Mouse (Mus musculus) C2C12 (cell line): Measurements from ENCODE around the gene Kdm6b. TPM values are rescaled to one million over a fixed set of nuclear protein-coding genes. Genes with fewer than 3 reads are reported as not detected.
A peak's percentile ranks its signal among the peaks of the same experiment; 100 is the strongest.

ENCODE experiments used
- H3K27me3 ChIP-seq: one replicate; pipeline ENCODE4 v1.6.1; 2011; ENCODE audit not compliant: control insufficient read depth, insufficient read depth, insufficient read length
- H3K36me3 ChIP-seq: one replicate; pipeline ENCODE4 v1.6.1; 2011; ENCODE audit not compliant: control insufficient read depth, insufficient read depth
- H3K4me3 ChIP-seq: one replicate; pipeline ENCODE4 v1.5.1; 2011; ENCODE audit warnings: mild to moderate bottlenecking, control low read depth; ENCODE audit not compliant: poor library complexity, insufficient read depth, severe bottlenecking
- H3K79me2 ChIP-seq: one replicate; pipeline ENCODE4 v1.6.1; 2011; ENCODE audit not compliant: control insufficient read depth, insufficient read depth
- H3K79me3 ChIP-seq: one replicate; pipeline ENCODE4 v1.6.1; 2011; ENCODE audit warnings: low read depth, control low read depth
- H3ac ChIP-seq: one replicate; pipeline ENCODE3; 2011; ENCODE audit warnings: low read depth; ENCODE audit not compliant: control insufficient read depth, insufficient read length
- CEBPB ChIP-seq: IDR thresholded peaks from one replicate; pipeline ENCODE4 v1.6.1; 2011; ENCODE audit warnings: low read depth, mild to moderate bottlenecking, control low read depth, moderate library complexity
- CTCF ChIP-seq: IDR thresholded peaks from one replicate; pipeline ENCODE4 v1.5.1; 2011; ENCODE audit not compliant: control insufficient read depth, insufficient read depth, insufficient read length
- FOSL1 ChIP-seq: IDR thresholded peaks from one replicate; pipeline ENCODE4 v1.8.0; 2011; ENCODE audit warnings: mild to moderate bottlenecking, low read length; ENCODE audit not compliant: poor library complexity, insufficient read depth, severe bottlenecking
- MAX ChIP-seq: IDR thresholded peaks from one replicate; pipeline ENCODE4 v1.6.1; 2011; ENCODE audit warnings: mild to moderate bottlenecking, control low read depth
- MYOD1 ChIP-seq: IDR thresholded peaks from one replicate; pipeline ENCODE4 v1.6.1; 2011; ENCODE audit warnings: low read depth; ENCODE audit not compliant: control insufficient read depth, insufficient read length
- MYOG ChIP-seq: IDR thresholded peaks from one replicate; pipeline ENCODE4 v1.6.1; 2011; ENCODE audit not compliant: control insufficient read depth, insufficient read length; ENCODE audit errors: extremely low read depth
- USF1 ChIP-seq: IDR thresholded peaks from one replicate; pipeline ENCODE4 v1.6.1; 2011; ENCODE audit warnings: low read depth, mild to moderate bottlenecking, control low read depth, moderate library complexity
- polyA plus RNA-seq: library from polyadenylated mRNA; unstranded; fragments of >200 nt; fragmentation: generic; extraction: Trizol; gene quantifications from one replicate; pipeline ENCODE4 v1.2.1, GENCODE M21; 2012; ENCODE audit warnings: missing spikeins

Gene Kdm6b
- polyA plus RNA-seq, 1 experiment, result 9.0 TPM

DNA sequence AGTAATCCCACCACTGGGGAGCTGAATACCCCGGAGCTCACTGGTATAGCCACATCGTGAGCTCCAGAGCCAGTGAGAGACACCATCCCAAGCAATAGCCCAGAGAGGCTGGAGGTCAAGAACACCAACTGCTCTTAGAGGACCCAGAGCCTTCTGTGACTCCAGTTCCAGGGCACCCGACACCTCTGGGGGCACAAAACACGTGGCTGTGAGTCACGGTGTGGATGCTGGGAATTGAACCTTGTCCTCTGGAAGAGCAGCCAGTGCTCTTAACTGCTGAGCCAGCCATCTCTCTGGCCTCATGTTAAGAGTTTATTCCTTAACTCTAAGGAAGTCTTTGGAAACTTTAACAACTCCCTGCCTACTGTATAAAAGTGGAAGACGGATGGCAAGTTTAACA is 28.5 kb downstream of the Kdm6b start:
- Histone ChIP-seq H3K36me3 (no peaks in the 10 kb centered on the region), H3ac (no peak overlapping the region), H3K4me3 (no peak overlapping the region), H3K79me2 (no peaks in the 10 kb centered on the region), H3K79me3 (no peaks in the 10 kb centered on the region), H3K27me3 (no peaks in the 10 kb centered on the region)
- TF ChIP-seq CTCF, result no peak
- TF ChIP-seq MYOG, result no peak
- TF ChIP-seq FOSL1, result no peak
- TF ChIP-seq MYOD1, result no peak
- no peak for TF ChIP-seq CEBPB
- no peak for TF ChIP-seq MAX
- TF ChIP-seq USF1, result no peak

DNA sequence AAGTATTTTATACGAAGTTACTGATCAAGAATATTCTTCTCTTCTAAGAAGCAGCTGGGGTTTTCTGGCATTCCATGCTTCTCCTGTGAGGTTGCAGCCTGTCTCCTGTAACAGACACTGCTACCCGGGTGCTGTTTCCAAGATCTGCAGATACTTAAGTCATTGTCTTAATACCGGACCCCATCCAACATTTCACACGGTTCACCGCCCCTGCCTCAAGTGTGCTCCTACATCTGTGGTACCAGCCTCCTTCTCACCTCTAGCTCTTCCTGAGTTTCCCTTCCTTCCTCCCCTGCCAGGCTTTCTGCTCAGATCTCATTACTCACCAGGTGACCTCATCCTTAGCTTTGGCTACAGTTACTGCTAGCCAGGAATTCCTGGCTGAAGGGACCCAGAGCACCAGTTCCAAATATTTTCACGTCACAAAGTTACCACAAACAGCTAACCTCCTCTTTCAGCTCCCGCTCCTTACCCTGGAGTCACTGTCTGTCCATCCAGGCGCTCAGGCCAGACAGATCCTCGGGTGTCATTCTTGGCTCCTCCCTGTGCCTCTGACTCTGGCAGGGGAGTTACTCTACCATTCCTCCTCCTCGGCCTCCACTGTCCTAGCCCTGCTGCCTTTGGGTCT is 30.9 kb downstream of the Kdm6b start:
- peak; percentile 24 for TF ChIP-seq MAX
- TF ChIP-seq CTCF, result no peak
- no peak overlapping the region for H3K4me3 ChIP-seq
- no peaks in the 10 kb centered on the region for H3K27me3 ChIP-seq
- no peaks in the 10 kb centered on the region for H3K36me3 ChIP-seq
- peak overlapping the region; percentile 25 for H3ac ChIP-seq
- no peaks in the 10 kb centered on the region for H3K79me3 ChIP-seq
- no peaks in the 10 kb centered on the region for H3K79me2 ChIP-seq

DNA sequence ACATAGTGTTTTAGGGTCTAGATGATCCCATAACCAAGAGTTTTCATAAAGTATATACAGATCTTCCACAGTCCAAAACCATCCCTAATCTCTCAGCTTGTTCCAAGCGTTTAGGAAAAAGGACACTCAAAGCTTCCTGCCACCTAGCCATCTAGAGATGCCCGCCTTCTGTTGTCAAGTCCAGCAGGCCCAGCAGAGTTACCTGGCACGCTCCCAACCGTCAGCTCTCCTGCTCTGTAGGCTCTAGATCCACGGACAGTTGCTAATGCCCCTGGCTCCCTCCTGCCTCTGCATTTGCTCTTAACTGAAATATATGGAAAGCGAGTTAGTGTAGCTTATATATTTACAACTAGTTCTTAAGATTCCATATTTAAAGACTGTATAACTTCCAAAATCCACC is 32.1 kb downstream of the Kdm6b start:
- H3K4me3 ChIP-seq, result no peak overlapping the region
- H3K36me3 ChIP-seq, result no peaks in the 10 kb centered on the region
- H3K79me3 ChIP-seq, result no peaks in the 10 kb centered on the region
- no peaks in the 10 kb centered on the region for H3K27me3 ChIP-seq
- H3K79me2 ChIP-seq, result no peaks in the 10 kb centered on the region
- H3ac ChIP-seq, result no peak overlapping the region
- TF ChIP-seq CTCF, result no peak
- TF ChIP-seq MYOG, result no peak
- no peak for TF ChIP-seq FOSL1
- no peak for TF ChIP-seq MAX
- TF ChIP-seq CEBPB, result no peak
- TF ChIP-seq USF1, result no peak
- no peak for TF ChIP-seq MYOD1

DNA sequence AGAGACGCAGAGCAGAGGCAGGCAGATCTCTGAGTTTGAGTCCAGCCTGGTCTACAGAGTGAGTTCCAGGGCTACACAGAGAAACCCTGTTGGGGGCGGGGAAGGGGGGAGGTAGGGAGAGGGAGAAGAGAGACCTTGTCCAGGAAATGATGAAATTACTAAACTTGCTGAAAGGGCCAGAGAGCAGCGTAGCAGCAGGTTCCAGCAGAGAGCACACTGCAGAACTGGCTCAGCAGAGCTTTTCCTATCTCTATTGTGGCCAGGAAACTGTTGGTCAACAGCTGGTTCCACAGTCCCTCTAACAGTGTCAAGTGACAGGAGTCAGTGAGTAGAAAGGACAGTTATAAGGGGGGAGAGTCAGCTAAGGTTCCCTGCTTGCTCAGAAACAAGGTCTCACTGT is 33.9 kb downstream of the Kdm6b start:
- Histone ChIP-seq H3K27me3 (no peaks in the 10 kb centered on the region), H3K79me2 (no peaks in the 10 kb centered on the region), H3ac (no peak overlapping the region), H3K36me3 (no peaks in the 10 kb centered on the region), H3K4me3 (no peak overlapping the region), H3K79me3 (no peaks in the 10 kb centered on the region)
- no peak for TF ChIP-seq CEBPB
- TF ChIP-seq CTCF, result no peak
- TF ChIP-seq USF1, result no peak
- no peak for TF ChIP-seq MYOG
- TF ChIP-seq MAX, result no peak
- no peak for TF ChIP-seq FOSL1
- no peak for TF ChIP-seq MYOD1

DNA sequence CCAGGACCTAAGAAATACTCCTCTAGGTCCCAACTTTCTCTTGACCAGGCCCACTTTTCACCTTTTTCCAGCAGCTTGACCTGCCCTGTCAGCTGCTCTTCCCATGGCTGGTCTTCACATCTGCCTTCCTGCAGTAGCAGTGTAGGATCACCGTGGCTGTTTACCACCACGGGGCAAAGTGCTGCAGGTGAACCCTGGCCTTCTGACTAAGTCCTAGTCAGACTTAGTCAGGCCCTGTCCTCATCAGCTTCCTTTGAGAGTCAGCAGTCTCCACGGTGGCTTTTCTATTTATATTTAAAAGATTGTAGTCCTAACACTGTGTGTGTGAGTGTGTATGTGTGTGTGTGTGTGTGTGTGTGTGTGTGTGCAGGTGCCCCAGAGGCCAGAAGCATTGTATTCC is 35.7 kb downstream of the Kdm6b start:
- TF ChIP-seq FOSL1, result no peak
- no peak for TF ChIP-seq CEBPB
- no peak for TF ChIP-seq CTCF
- no peak for TF ChIP-seq MYOD1
- no peak for TF ChIP-seq USF1
- no peak for TF ChIP-seq MYOG
- H3K27me3 ChIP-seq, result no peaks in the 10 kb centered on the region
- no peaks in the 10 kb centered on the region for H3K36me3 ChIP-seq
- no peaks in the 10 kb centered on the region for H3K79me2 ChIP-seq
- no peak overlapping the region for H3K4me3 ChIP-seq
- no peak overlapping the region for H3ac ChIP-seq
- H3K79me3 ChIP-seq, result no peaks in the 10 kb centered on the region

DNA sequence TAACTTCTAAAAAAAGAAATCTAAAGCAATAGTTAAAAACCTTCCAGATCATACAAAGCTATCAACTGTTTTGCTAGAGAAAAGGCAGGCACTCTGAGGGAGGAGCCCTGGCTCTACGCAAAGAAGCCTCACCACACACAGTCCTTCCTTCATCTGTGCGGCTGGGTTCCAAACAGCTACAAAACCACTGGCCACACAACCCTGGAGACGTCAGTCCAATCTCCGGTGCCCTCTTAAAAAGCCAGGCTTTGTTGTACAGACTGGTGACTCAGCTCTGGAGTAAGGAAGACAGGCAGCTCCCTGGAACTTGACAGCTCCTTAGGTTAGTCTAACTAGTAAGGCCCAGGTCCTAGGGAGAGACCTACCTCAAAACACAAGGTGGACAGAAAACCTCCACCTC is 37.8 kb downstream of the Kdm6b start:
- H3K79me2 ChIP-seq, result no peaks in the 10 kb centered on the region
- TF ChIP-seq USF1 (no peak), CTCF (no peak), FOSL1 (no peak), MAX (no peak), MYOD1 (no peak), CEBPB (no peak), MYOG (no peak)
- no peaks in the 10 kb centered on the region for H3K27me3 ChIP-seq
- no peaks in the 10 kb centered on the region for H3K36me3 ChIP-seq
- no peaks in the 10 kb centered on the region for H3K79me3 ChIP-seq
- H3K4me3 ChIP-seq, result no peak overlapping the region
- no peak overlapping the region for H3ac ChIP-seq
